Mouse (Mus musculus) MEL (cell line): ENCODE results near the gene Polrmt.

ENCODE experiments used
- CTCF ChIP-seq, 3 experiments: IDR thresholded peaks in 2 of 3; conservative IDR thresholded peaks in 1 of 3; 2 replicates each; pipeline ENCODE4 v1.5.1; 2011 to 2012; ENCODE audit warnings: low read length in 3 of 3, low read depth in 2 of 3, mild to moderate bottlenecking in 2 of 3, improper control_type of control experiment in 1 of 3, inconsistent platforms in 1 of 3, mixed read lengths in 1 of 3, moderate library complexity in 1 of 3; ENCODE audit not compliant: control insufficient read depth in 1 of 3, insufficient read depth in 1 of 3, poor library complexity in 1 of 3, severe bottlenecking in 1 of 3
- GABPA ChIP-seq: IDR thresholded peaks from 2 replicates; pipeline ENCODE4 v1.6.1; 2012; ENCODE audit warnings: low read depth, mild to moderate bottlenecking, inconsistent platforms, low read length, improper control_type of control experiment, moderate library complexity
- JUND ChIP-seq: IDR thresholded peaks from 2 replicates; pipeline ENCODE4 v1.6.1; 2011; ENCODE audit warnings: low read depth, mild to moderate bottlenecking, improper control_type of control experiment, low read length
- MXI1 ChIP-seq: IDR thresholded peaks from 2 replicates; pipeline ENCODE4 v1.6.1; 2011; ENCODE audit warnings: mild to moderate bottlenecking, low read depth, low read length, improper control_type of control experiment
- POLR2A ChIP-seq, 2 experiments: IDR thresholded peaks; 2 replicates each; pipeline ENCODE4 v1.6.1; 2011 to 2012; ENCODE audit warnings: low read length in 2 of 2, mild to moderate bottlenecking in 2 of 2, control low read depth in 1 of 2, improper control_type of control experiment in 1 of 2, low read depth in 1 of 2, moderate library complexity in 1 of 2; ENCODE audit not compliant: control insufficient read depth in 1 of 2, insufficient read depth in 1 of 2, poor library complexity in 1 of 2
- POLR2AphosphoS2 ChIP-seq: IDR thresholded peaks from 2 replicates; pipeline ENCODE4 v1.6.1; 2011; ENCODE audit warnings: low read length, improper control_type of control experiment
- RCOR1 ChIP-seq: IDR thresholded peaks from 2 replicates; pipeline ENCODE4 v1.6.1; 2012; ENCODE audit warnings: low read depth, mild to moderate bottlenecking, inconsistent platforms, low read length, improper control_type of control experiment
- TBP ChIP-seq: IDR thresholded peaks from 2 replicates; pipeline ENCODE4 v1.8.0; 2011; ENCODE audit warnings: low read depth, low read length, improper control_type of control experiment
- ZC3H11A ChIP-seq: IDR thresholded peaks from 2 replicates; pipeline ENCODE4 v1.6.1; 2012; ENCODE audit warnings: low read depth, mild to moderate bottlenecking, inconsistent platforms, low read length, improper control_type of control experiment

DNA sequence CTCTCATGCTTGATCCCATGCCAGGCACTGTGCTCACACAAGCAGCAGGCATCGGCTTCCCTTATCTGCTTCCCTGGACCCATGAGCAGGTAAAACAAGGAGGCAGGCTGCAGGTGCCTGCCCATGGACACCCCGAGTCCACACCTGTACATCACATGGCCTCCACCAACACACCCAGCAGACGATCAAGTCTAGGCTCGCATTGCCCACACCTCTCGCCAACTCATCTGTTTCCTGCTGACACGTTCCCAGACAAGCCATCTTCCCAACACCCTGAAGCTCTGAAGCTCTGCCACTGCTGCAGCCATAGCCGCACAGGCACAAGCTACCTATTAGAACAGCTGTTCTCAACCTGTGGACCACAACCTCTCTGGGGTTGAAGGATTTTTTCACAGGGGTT lies 17.9 kb upstream of the Polrmt start:
- TF ChIP-seq TBP (no peak), CTCF (IDR thresholded peaks at IDR 0.05 in 2 of 3, conservative IDR thresholded peaks at IDR 0.05 in 1 of 3; ENCODE audit: control insufficient read depth in 1 of 3, insufficient read depth in 1 of 3, low read depth in 2 of 3, low read length in 3 of 3, poor library complexity in 1 of 3, severe bottlenecking in 1 of 3) (no peak), GABPA (no peak), POLR2A (IDR thresholded peaks at IDR 0.05; ENCODE audit: control insufficient read depth in 1 of 2, insufficient read depth in 1 of 2, low read depth in 1 of 2, low read length in 2 of 2, poor library complexity in 1 of 2) (no peak), JUND (no peak), MXI1 (no peak), POLR2AphosphoS2 (no peak), RCOR1 (no peak), ZC3H11A (no peak)
